In the genomic region with DNA sequence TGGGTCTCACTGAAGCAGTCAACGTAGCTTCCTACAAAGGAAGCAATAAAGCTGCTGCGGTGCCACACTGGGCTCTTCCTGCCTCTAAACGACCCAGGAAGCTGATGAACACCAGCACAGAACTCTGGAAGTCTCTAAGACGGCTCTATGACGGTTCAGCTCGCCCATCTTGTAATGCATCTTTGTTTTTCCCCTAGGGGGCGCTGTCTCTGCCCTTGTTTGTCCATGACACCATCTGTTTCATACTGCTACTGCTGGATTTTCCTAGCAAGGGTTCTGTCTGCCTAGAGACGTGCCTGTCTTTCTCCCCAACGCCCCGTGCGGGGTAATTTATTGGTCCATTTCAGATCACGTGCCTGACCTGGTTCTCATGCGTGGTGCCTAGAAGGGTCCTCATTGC, we compare ENCODE assay signal across 17 mouse cellular contexts.
DNase-seq lines count a peak whose midpoint lies in the region; ATAC-seq and TF ChIP-seq lines count a peak whose summit lies in the region.
"Had no signal": no experiment of that assay in that cellular context is flagged by ENCODE, and none has a peak within 500 bp of the region (broad histone marks: within the 10 kb centered on the region; RNA-seq: fewer than 3 reads in every experiment).

No protein-coding gene starts in this region.

- no peak overlapping the region for H3K4me2 ChIP-seq in kidney, embryonic 14.5 days (replicated peaks; ENCODE audit: low read depth, low read length)
- H3K4me2 ChIP-seq in lung, postnatal 0 days (replicated peaks; ENCODE audit: low read depth, low read length), result no peak overlapping the region
- H3K4me2 ChIP-seq: embryonic facial prominence, embryonic 12.5 days; forebrain, embryonic 12.5 days; heart, embryonic 12.5 days; hindbrain, embryonic 12.5 days; stomach, embryonic 15.5 days had no signal

- no peaks in the 10 kb centered on the region for H3K27me3 ChIP-seq in kidney, embryonic 14.5 days (ENCODE audit: control insufficient read depth, insufficient read depth, low read length)
- H3K27me3 ChIP-seq in lung, postnatal 0 days (replicated peaks; ENCODE audit: insufficient read depth, low read length), result no peaks in the 10 kb centered on the region
- H3K27me3 ChIP-seq: embryonic facial prominence, embryonic 12.5 days; forebrain, embryonic 12.5 days; heart, embryonic 12.5 days; hindbrain, embryonic 12.5 days; stomach, embryonic 15.5 days had no signal

- H3K27ac ChIP-seq in kidney, embryonic 14.5 days (ENCODE audit: low read depth, low read length), result no peak overlapping the region
- no peak overlapping the region for H3K27ac ChIP-seq in lung, postnatal 0 days (ENCODE audit: low read length)
- H3K27ac ChIP-seq: embryonic facial prominence, embryonic 12.5 days; forebrain, embryonic 12.5 days; hindbrain, embryonic 12.5 days; stomach, embryonic 15.5 days had no signal

- no peak overlapping the region for H3K4me3 ChIP-seq in kidney, embryonic 14.5 days (ENCODE audit: low read length)
- no peak overlapping the region for H3K4me3 ChIP-seq in lung, postnatal 0 days (ENCODE audit: low read depth, low read length)
- H3K4me3 ChIP-seq: embryonic facial prominence, embryonic 12.5 days; forebrain, embryonic 12.5 days; heart, embryonic 12.5 days; hindbrain, embryonic 12.5 days; myocyte; stomach, embryonic 15.5 days had no signal

- WGBS in kidney, embryonic 14.5 days, result 69% methylated on average over 13 of the region's 13 CpGs
- WGBS in lung, postnatal 0 days, result 83% methylated on average over 13 of the region's 13 CpGs

- TF ChIP-seq CTCF in lung, postnatal 0 days (IDR thresholded peaks at IDR 0.05), result peak; percentile 42

- no peak overlapping the region for H3K9ac ChIP-seq in kidney, embryonic 14.5 days (ENCODE audit: low read depth, low read length)
- no peak overlapping the region for H3K9ac ChIP-seq in lung, postnatal 0 days (replicated peaks; ENCODE audit: low read depth)
- H3K9ac ChIP-seq: embryonic facial prominence, embryonic 12.5 days; forebrain, embryonic 12.5 days; heart, embryonic 12.5 days; hindbrain, embryonic 12.5 days; stomach, embryonic 15.5 days had no signal

- no peak for ATAC-seq in kidney, embryonic 14.5 days (ENCODE audit: low FRiP score, low TSS enrichment)
- ATAC-seq in lung, postnatal 0 days, result no peak
- ATAC-seq in megakaryocyte-erythroid progenitor cell, adult 5-6 weeks (replicated peaks; ENCODE audit: low FRiP score, low TSS enrichment, poor library complexity, severe bottlenecking), result no peak

- TF ChIP-seq EP300 in lung, postnatal 0 days (IDR thresholded peaks at IDR 0.05), result no peak

- peak; percentile 33 for DNase-seq in kidney, adult 9 months
- DNase-seq in lung, postnatal 0 days (ENCODE audit: low spot score), result no peak
- DNase-seq in lung, adult 18-20 months, result no peak
- peak; percentile 40 for DNase-seq in WW6 (ENCODE audit: low read depth, low spot score)
- DNase-seq in retina, postnatal 1 day, result peak; percentile 30
- no peak for DNase-seq in urinary bladder, postnatal 36 days (ENCODE audit: low spot score in 2 of 2)
- DNase-seq: cerebellum, adult 9-11 months; lung, adult 2 months; right cerebral cortex, postnatal 4 days had no signal

- no peaks in the 10 kb centered on the region for H3K4me1 ChIP-seq in kidney, embryonic 14.5 days (ENCODE audit: control insufficient read depth, insufficient read depth, low read length)
- no peaks in the 10 kb centered on the region; the same call in 1 of the 2 replicates for H3K4me1 ChIP-seq in lung, postnatal 0 days (ENCODE audit: insufficient read depth, low read depth, low read length)

- no peaks in the 10 kb centered on the region for H3K9me3 ChIP-seq in kidney, embryonic 14.5 days (ENCODE audit: control insufficient read depth, low read length)
- no peaks in the 10 kb centered on the region for H3K9me3 ChIP-seq in lung, postnatal 0 days (ENCODE audit: low read length)
- H3K9me3 ChIP-seq: embryonic facial prominence, embryonic 12.5 days; forebrain, embryonic 12.5 days; heart, embryonic 12.5 days; hindbrain, embryonic 12.5 days; stomach, embryonic 15.5 days had no signal

- H3K36me3 ChIP-seq in kidney, embryonic 14.5 days (ENCODE audit: control insufficient read depth, insufficient read depth, low read length), result no peaks in the 10 kb centered on the region
- no peaks in the 10 kb centered on the region for H3K36me3 ChIP-seq in lung, postnatal 0 days (ENCODE audit: insufficient read depth, low read length)
- H3K36me3 ChIP-seq: embryonic facial prominence, embryonic 12.5 days; forebrain, embryonic 12.5 days; heart, embryonic 12.5 days; hindbrain, embryonic 12.5 days; stomach, embryonic 15.5 days had no signal

Comparison
In these comparisons a context has a peak if more than half of its experiments do, and no peak if none do; other contexts are left out.
1. DNase-seq: peak in kidney, adult 9 months (single experiment), WW6 (single experiment) and retina, postnatal 1 day (single experiment); none in lung, postnatal 0 days (single experiment), lung, adult 18-20 months (0 of 2) and urinary bladder, postnatal 36 days (0 of 2).